Mouse (Mus musculus) kidney, adult 2 months (tissue): ENCODE results near the gene Ccdc85b.

Experiments
- CTCF ChIP-seq: fragments of 200-500 bp; conservative IDR thresholded peaks from 2 replicates; pipeline ENCODE4 v1.5.1; 2011; ENCODE audit warnings: low read depth, mild to moderate bottlenecking, control low read depth, low read length, moderate library complexity, mixed read lengths; ENCODE audit not compliant: insufficient read depth, insufficient read length
- POLR2A ChIP-seq: fragments of 200-500 bp; IDR thresholded peaks from one replicate; pipeline ENCODE4 v1.6.1; 2011; ENCODE audit warnings: low read depth, low read length, control low read depth

DNA sequence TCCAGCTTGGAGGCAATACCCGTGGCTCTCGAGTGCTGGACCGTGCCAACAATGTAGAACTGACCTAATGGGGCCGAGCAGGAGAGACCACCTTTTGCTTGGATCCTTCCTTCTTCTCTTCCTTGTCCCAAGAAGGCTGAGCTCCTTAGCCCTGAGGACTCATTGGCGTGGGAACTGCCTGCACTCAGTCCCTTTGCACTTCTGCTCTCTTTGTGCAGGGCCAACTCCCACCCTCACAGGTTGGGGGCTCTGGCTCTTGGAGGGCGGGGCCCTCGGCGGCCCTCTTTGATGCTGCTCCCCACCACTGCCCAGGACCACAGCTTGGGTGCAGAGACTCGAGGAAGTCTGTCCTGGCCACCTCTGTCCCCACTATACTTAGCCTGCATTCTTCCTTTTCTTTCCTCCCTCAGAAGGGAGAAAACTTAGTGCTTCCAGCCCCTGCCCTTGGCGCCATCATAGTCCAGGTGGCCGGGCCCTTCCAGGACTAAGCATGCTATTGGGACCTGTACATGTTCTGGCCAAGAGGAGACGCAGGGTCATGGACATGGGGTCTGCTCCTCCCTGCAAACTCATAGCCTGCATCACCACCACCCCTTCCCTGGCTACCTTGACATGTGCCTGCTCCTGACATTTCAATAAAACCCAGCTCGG is 30.9 kb downstream of the Ccdc85b start:
- TF ChIP-seq CTCF (no peak), POLR2A (no peak)
